Mouse (Mus musculus) embryonic facial prominence, embryonic 14.5 days (tissue): Measurements from ENCODE around the gene Olfr746. TPM values are rescaled to one million over a fixed set of nuclear protein-coding genes. Genes with fewer than 3 reads are reported as not detected.

Experiments used
- ATAC-seq: fragments of 200-750 bp; cut with Nextera tagmentation; 2 replicates; pipeline ENCODE4 v1.8.0; 2017; ENCODE audit warnings: low read depth, moderate number of reproducible peaks, moderate TSS enrichment
- DNase-seq: peaks from one replicate; pipeline ENCODE4 v3.0.0-alpha.2; 2015; ENCODE audit warnings: low spot score
- H3K27ac ChIP-seq: fragments of 300-500 bp; sonication (generic); replicated peaks from 2 replicates; pipeline ENCODE4 v1.5.1; 2014; ENCODE audit warnings: low read depth, mild to moderate bottlenecking, low read length, moderate library complexity
- H3K27me3 ChIP-seq: fragments of 300-500 bp; sonication (generic); replicated peaks from 2 replicates; pipeline ENCODE4 v1.6.1; 2014; ENCODE audit warnings: low read length; ENCODE audit not compliant: control insufficient read depth, insufficient read depth
- H3K36me3 ChIP-seq: fragments of 300-500 bp; sonication (generic); 2 replicates; pipeline ENCODE4 v1.6.1; 2014; ENCODE audit warnings: low read length, mixed read lengths; ENCODE audit not compliant: control insufficient read depth, insufficient read depth
- H3K4me1 ChIP-seq: fragments of 300-500 bp; sonication (generic); 2 replicates; pipeline ENCODE4 v1.6.1; 2014; ENCODE audit warnings: antibody characterized with exemption, low read length; ENCODE audit not compliant: control insufficient read depth, insufficient read depth
- H3K4me2 ChIP-seq: fragments of 300-500 bp; sonication (generic); 2 replicates; pipeline ENCODE4 v1.6.1; 2014; ENCODE audit warnings: low read depth, mild to moderate bottlenecking, low read length, moderate library complexity, mixed read lengths
- H3K4me3 ChIP-seq: fragments of 300-500 bp; sonication (generic); 2 replicates; pipeline ENCODE4 v1.5.1; 2014; ENCODE audit warnings: low read depth, mild to moderate bottlenecking, low read length
- H3K9ac ChIP-seq: fragments of 300-500 bp; sonication (generic); 2 replicates; pipeline ENCODE4 v1.6.1; 2014; ENCODE audit warnings: low read depth, mild to moderate bottlenecking, low read length, moderate library complexity, mixed read lengths
- H3K9me3 ChIP-seq: fragments of 300-500 bp; sonication (generic); 2 replicates; pipeline ENCODE4 v1.6.1; 2016; ENCODE audit warnings: low read length; ENCODE audit not compliant: control insufficient read depth
- WGBS: fragments of 180-500 bp; shearing (Covaris S2); extraction: QIAGEN DNeasy Blood & Tissue Kit; methylation state at CpG from one replicate; pipeline ENCODE4 v1.1.7; 2014; 5-methylcytosine and 5-hydroxymethylcytosine counted together
- polyA plus RNA-seq: library from polyadenylated mRNA; unstranded; fragments of >200 nt; fragmentation: Nextera tagmentation; extraction: Ambion mirVana; gene quantifications from 2 replicates; pipeline ENCODE4 v1.2.1, GENCODE M21; 2014

The Olfr746 gene
- polyA plus RNA-seq = not detected in 2 replicates

GRCm38 (mm10) chr14:50646783-50647182 lies at the start of gene Olfr746:
Gene Olfr746, plus strand, starts transcription at chr14:50647083.
- no peaks in the 10 kb centered on the region for H3K9me3 ChIP-seq

GRCm38 (mm10) chr14:50614579-50614978 lies 32.3 kb upstream of the Olfr746 start, which contains the start of gene Olfr744:
Gene Olfr744, plus strand, starts transcription at chr14:50614879.
- no peak within 1 kb of the TSS for H3K27ac ChIP-seq
- DNase-seq (no peak), ATAC-seq (no peak)
- H3K4me1 ChIP-seq = no peaks in the 10 kb centered on the region
- 85% methylated on average over 2 of the region's 2 CpGs for WGBS
- no peaks in the 10 kb centered on the region for H3K36me3 ChIP-seq
- no peak within 1 kb of the TSS for H3K9ac ChIP-seq
- no peaks in the 10 kb centered on the region for H3K27me3 ChIP-seq
- H3K9me3 ChIP-seq = no peaks in the 10 kb centered on the region
- H3K4me3 ChIP-seq = no peak within 1 kb of the TSS
- H3K4me2 ChIP-seq = no peak within 1 kb of the TSS

More at GRCm38 (mm10) chr14:50646783-50647182, at the start of gene Olfr746:
- H3K36me3 ChIP-seq = no peaks in the 10 kb centered on the region
- H3K4me1 ChIP-seq = no peaks in the 10 kb centered on the region
- DNase-seq = no peak
- H3K27ac ChIP-seq = no peak within 1 kb of the TSS
- no peaks in the 10 kb centered on the region for H3K27me3 ChIP-seq
- no peak within 1 kb of the TSS for H3K4me2 ChIP-seq
- no peak within 1 kb of the TSS for H3K9ac ChIP-seq
- no peak within 1 kb of the TSS for H3K4me3 ChIP-seq
- ATAC-seq = no peak

- 79% methylated on average over 2 of the region's 2 CpGs for WGBS
- 0 out of 2 replicates have a peak, but pooled peaks cover 4% of the 10 kb centered on the region for H3K9me3 ChIP-seq
- no peak for ATAC-seq
- no peak within 1 kb of the TSS for H3K4me2 ChIP-seq
- H3K36me3 ChIP-seq = no peaks in the 10 kb centered on the region
- DNase-seq = no peak
- no peak within 1 kb of the TSS for H3K4me3 ChIP-seq
- H3K4me1 ChIP-seq = no peaks in the 10 kb centered on the region
- no peak within 1 kb of the TSS for H3K27ac ChIP-seq
- H3K9ac ChIP-seq = no peak within 1 kb of the TSS
- H3K27me3 ChIP-seq = no peaks in the 10 kb centered on the region
Measured at GRCm38 (mm10) chr14:50639088-50639487, 7.8 kb upstream of the Olfr746 start, which contains the start of gene Olfr745. Gene Olfr745, plus strand, starts transcription at chr14:50639388.

- DNase-seq (no peak), ATAC-seq (no peak)
- Histone ChIP-seq H3K9ac (no peak within 1 kb of the TSS), H3K4me3 (no peak within 1 kb of the TSS), H3K9me3 (no peaks in the 10 kb centered on the region), H3K36me3 (no peaks in the 10 kb centered on the region), H3K27me3 (no peaks in the 10 kb centered on the region), H3K4me2 (no peak within 1 kb of the TSS), H3K27ac (no peak within 1 kb of the TSS), H3K4me1 (no peaks in the 10 kb centered on the region)
- 89% methylated on average over 3 of the region's 3 CpGs for WGBS
Measured at GRCm38 (mm10) chr14:50693106-50693505, 46.2 kb downstream of the Olfr746 start, which contains the start of gene Olfr747. Gene Olfr747, minus strand, starts transcription at chr14:50693206.

Other genes with a start within 250 kb of the Olfr746 start
- not detected in 2 replicates for gene Olfr738, start 239.5 kb upstream of the Olfr746 start, polyA plus RNA-seq
- not detected in 2 replicates for gene Olfr739, start 228.5 kb upstream of the Olfr746 start, polyA plus RNA-seq
- gene Olfr740, start 201.5 kb upstream of the Olfr746 start, polyA plus RNA-seq = not detected in 2 replicates
- gene Olfr741, start 174.3 kb upstream of the Olfr746 start, polyA plus RNA-seq = not detected in 2 replicates
- not detected in 2 replicates for gene Olfr742, start 143.5 kb upstream of the Olfr746 start, polyA plus RNA-seq
- gene Olfr743, start 125.2 kb upstream of the Olfr746 start, polyA plus RNA-seq = not detected in 2 replicates
- gene Olfr744, start 32.2 kb upstream of the Olfr746 start, polyA plus RNA-seq = 0.13 TPM in 1 of 2 replicates, not detected in the other
- gene Olfr745, start 7.7 kb upstream of the Olfr746 start, polyA plus RNA-seq = 0.39 and 0.58 TPM in 2 replicates
- gene Olfr747, start 46.1 kb downstream of the Olfr746 start, polyA plus RNA-seq = not detected in 2 replicates
- 0.10 and 0.31 TPM in 2 replicates for gene Olfr748, start 60.3 kb downstream of the Olfr746 start, polyA plus RNA-seq
- not detected in 2 replicates for gene Olfr749, start 98.0 kb downstream of the Olfr746 start, polyA plus RNA-seq
- 57.7 and 68.7 TPM in 2 replicates for gene Ttc5, start 138.4 kb downstream of the Olfr746 start, polyA plus RNA-seq
- not detected in 2 replicates for gene Ccnb1ip1, start 160.6 kb downstream of the Olfr746 start, polyA plus RNA-seq
- 53.3 and 57.2 TPM in 2 replicates for gene Parp2, start 160.8 kb downstream of the Olfr746 start, polyA plus RNA-seq
- gene Tep1, start 223.5 kb downstream of the Olfr746 start, polyA plus RNA-seq = 8.4 and 10.3 TPM in 2 replicates